Mouse (Mus musculus): Measurements from ENCODE around the gene Camk1d.

DNA sequence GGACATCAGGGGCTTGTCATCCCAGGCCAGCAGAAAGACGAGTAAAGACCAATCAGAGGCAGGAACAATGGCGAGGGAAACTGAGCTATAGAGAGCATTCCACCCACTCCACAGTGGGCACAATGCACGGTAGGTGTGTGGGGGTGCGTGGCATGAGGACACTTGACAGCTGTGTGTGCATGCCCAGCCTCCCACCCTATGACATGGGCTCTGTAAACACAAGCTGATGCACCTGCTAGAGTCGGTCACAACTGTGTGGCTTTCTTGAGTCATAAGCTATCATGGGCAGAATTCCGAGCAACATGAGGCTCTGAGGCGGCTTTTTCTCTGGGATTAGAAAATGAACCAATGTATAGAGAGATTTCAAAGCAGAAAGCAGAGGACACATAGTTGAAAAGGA, 333.3 kb downstream of the Camk1d start:
- TF ChIP-seq CTCF (IDR thresholded peaks at IDR 0.05; ENCODE audit: borderline replicate concordance, control insufficient read depth, extremely low read depth, insufficient read depth, low read length, poor library complexity) (no peak), POLR2A (IDR thresholded peaks at IDR 0.05; ENCODE audit: control insufficient read depth, extremely low read depth, insufficient read depth, low read length, poor library complexity) (no peak)
